Mouse (Mus musculus) left cerebral cortex, postnatal 36 days (tissue): Measurements from ENCODE around the gene Shc4. TPM values are rescaled to one million over a fixed set of nuclear protein-coding genes. Genes with fewer than 3 reads are reported as not detected.

Experiments
- DNase-seq, 2 experiments: peaks; one replicate each; pipeline ENCODE4 v3.0.0; 2021 to 2022; ENCODE audit warnings: low spot score in 2 of 2, mixed read lengths in 1 of 2
- intact Hi-C: fragments of 180-260 bp; cut with DNase I; formaldehyde crosslinking; loops from one replicate; pipeline ENCODE4 v1.15.1; 2025
- total RNA-seq, 2 experiments: library from RNA; stranded (reverse); gene quantifications; 2 replicates each; pipeline ENCODE4 v1.2.3; 2021

The Shc4 gene
- total RNA-seq, 2 experiments from 2014 or later = 5.3 to 5.7 TPM

- DNase-seq = no peak
- intact Hi-C loops = no loop called here
Measured at GRCm38 (mm10) chr2:125594786-125595185, 129.2 kb downstream of the Shc4 start.

- intact Hi-C loops = no loop called here
- DNase-seq = no peak
Measured at GRCm38 (mm10) chr2:125594072-125594471, 129.9 kb downstream of the Shc4 start.

DNA sequence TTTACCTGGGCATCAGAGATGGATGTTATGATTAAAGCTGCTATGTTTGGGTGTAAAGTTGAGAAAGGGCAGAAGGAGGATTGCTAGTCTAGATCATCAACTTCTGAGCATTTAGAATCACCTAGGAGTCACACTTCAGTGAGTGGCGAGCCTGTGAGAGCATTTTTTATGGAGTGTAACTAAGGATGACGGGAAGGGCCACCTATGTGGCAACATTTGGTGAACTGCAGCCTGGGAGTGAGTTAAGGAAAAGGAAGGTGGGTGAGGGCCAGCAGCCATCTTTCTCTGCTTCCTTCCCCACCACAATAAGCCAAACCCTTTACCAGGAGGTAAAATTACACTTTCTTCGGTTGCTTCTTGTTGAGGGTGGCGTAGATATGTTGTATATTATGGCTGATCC lies 132.1 kb downstream of the Shc4 start:
- no peak for DNase-seq
- intact Hi-C loops = no loop called here

DNA sequence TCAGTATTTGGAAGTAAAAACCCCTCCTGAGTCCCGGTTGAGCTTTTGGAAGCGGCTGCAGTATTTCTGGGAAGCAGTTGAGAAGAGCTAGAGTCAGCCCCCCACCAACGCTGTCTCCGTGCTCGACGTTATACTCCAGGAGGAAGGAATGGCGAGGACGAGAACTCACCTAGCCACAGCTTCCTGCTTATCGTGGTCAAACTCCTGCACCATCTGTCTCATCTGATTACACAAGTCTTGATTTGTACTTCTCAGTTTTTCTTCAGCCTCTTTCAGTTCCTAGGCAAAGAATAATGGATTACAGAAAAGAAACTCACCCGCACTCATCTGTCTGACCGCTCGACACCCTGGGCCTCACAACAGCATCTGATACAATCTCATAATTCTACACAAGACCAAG lies 134.7 kb downstream of the Shc4 start:
- intact Hi-C loops = no loop called here
- DNase-seq = no peak

DNA sequence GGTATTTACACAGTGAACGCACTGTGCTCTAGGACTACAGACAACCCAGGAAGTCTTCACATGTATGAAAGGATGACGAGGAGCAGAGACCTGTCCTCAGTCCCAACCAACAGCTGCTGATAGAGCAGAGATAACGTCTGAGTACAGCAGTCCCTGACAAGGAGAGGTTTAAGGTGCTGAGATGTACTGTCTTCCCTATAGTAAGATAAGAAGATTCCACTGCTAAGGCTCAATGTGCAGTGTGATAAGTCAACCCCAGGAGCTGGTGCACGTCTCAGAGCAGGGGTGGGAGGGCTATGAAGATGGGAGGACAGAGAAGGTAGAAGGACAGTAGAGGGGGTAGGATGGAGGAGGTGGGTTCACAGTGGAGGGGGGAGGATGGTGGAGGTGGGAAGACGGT lies 142.9 kb downstream of the Shc4 start:
- intact Hi-C loops = no loop called here
- DNase-seq = no peak

DNA sequence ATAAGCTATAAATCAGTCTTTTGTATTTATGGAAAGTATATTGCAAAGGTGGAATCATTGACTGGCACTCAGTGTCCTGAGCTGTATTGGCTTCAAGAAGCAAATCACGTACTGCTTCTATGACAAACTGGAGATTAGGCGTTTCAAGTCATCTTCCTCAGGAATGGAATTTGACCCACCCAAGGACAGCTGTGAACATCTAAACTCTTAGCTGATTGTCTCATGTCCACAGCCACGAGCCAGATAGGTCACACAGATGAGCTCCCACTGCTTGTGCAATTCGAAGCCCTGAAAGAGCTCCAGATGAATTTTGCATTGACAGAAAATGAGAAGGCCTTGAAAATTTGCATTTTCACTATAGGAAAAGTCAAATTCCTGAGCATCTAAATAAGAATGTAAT lies 146.3 kb downstream of the Shc4 start:
- intact Hi-C loops = no loop called here

More for the DNA sequence above, 146.3 kb downstream of the Shc4 start:
- no peak for DNase-seq

Other genes with a start within 250 kb of the Shc4 start
- under 1 TPM; 0.14 to 0.17 TPM for gene Gm9913, start 219.1 kb downstream of the Shc4 start, total RNA-seq
- 1 to 10 TPM; 3.7 to 6.7 TPM for gene Fbn1, start 216.2 kb downstream of the Shc4 start, total RNA-seq
- 1 to 10 TPM; 1.8 to 2.9 TPM for gene Cep152, start 99.0 kb downstream of the Shc4 start, total RNA-seq
- 100 to 1,000 TPM; 213 to 248 TPM for gene Eid1, start 51.1 kb downstream of the Shc4 start, total RNA-seq
- 100 to 1,000 TPM; 103 to 107 TPM for gene Secisbp2l, start 58.7 kb upstream of the Shc4 start, total RNA-seq
- 10 to 100 TPM; 27.0 to 29.4 TPM for gene Galk2, start 135.0 kb upstream of the Shc4 start, total RNA-seq
- 100 to 1,000 TPM in 1 of 2 experiments, 10 to 100 TPM in 1; 90.8 to 101 TPM for gene Cops2, start 135.0 kb upstream of the Shc4 start, total RNA-seq